Mouse (Mus musculus): ENCODE measurements at regions not wholly inside any gene's neighbourhood (a gene's known extent, or its start where the extent isn't known, plus 50 kb on each side); places are given as distances from the start of the nearest gene placed in this dataset.

- Histone ChIP-seq H3K27ac (no peak overlapping the region), H3K4me3 (no peak overlapping the region)
- DNase-seq (ENCODE audit: low spot score in 2 of 2): no peak
- no peak for TF ChIP-seq CTCF (conservative IDR thresholded peaks at IDR 0.05)
Observed at GRCm38 (mm10) chr14:102722633-102723032, 259.8 kb downstream of the Kctd12 start.

- Histone ChIP-seq H3K4me3 (no peak overlapping the region), H3K27ac (no peak overlapping the region)
- peak; percentile 12 to 15 for DNase-seq (ENCODE audit: low spot score in 2 of 2)
- no peak for TF ChIP-seq CTCF (conservative IDR thresholded peaks at IDR 0.05)
Observed at GRCm38 (mm10) chr14:102718558-102718957, 263.9 kb downstream of the Kctd12 start.

- no peak for DNase-seq (ENCODE audit: low spot score in 2 of 2)
- Histone ChIP-seq H3K4me3 (no peak overlapping the region), H3K27ac (no peak overlapping the region)
- no peak for TF ChIP-seq CTCF (conservative IDR thresholded peaks at IDR 0.05)
Observed at GRCm38 (mm10) chr14:102712600-102712999, 269.8 kb downstream of the Kctd12 start.

GRCm38 (mm10) chr14:102706704-102707336, 275.6 kb downstream of the Kctd12 start:
- TF ChIP-seq CTCF (conservative IDR thresholded peaks at IDR 0.05): no peak
- DNase-seq (ENCODE audit: low spot score in 2 of 2): no peak
- H3K4me3 ChIP-seq: no peak overlapping the region
- H3K27ac ChIP-seq: no peak overlapping the region

- H3K27ac ChIP-seq: no peak overlapping the region
- DNase-seq (ENCODE audit: low spot score in 2 of 2): no peak
- TF ChIP-seq CTCF (conservative IDR thresholded peaks at IDR 0.05): no peak
- no peak overlapping the region for H3K4me3 ChIP-seq
Observed at GRCm38 (mm10) chr14:102701108-102701507, 281.3 kb downstream of the Kctd12 start.

GRCm38 (mm10) chr14:102700457-102700856, 282.0 kb downstream of the Kctd12 start:
- DNase-seq (ENCODE audit: low spot score in 2 of 2): no peak
- Histone ChIP-seq H3K4me3 (no peak overlapping the region), H3K27ac (no peak overlapping the region)
- no peak for TF ChIP-seq CTCF (conservative IDR thresholded peaks at IDR 0.05)

- no peak for TF ChIP-seq CTCF (conservative IDR thresholded peaks at IDR 0.05)
- no peak for DNase-seq (ENCODE audit: low spot score in 2 of 2)
- Histone ChIP-seq H3K4me3 (no peak overlapping the region), H3K27ac (no peak overlapping the region)
Observed at GRCm38 (mm10) chr14:102699015-102699414, 283.4 kb downstream of the Kctd12 start.

GRCm38 (mm10) chr14:102686791-102687190, 295.6 kb downstream of the Kctd12 start:
- DNase-seq (ENCODE audit: low spot score in 2 of 2): no peak
- no peak for TF ChIP-seq CTCF (conservative IDR thresholded peaks at IDR 0.05)
- Histone ChIP-seq H3K4me3 (no peak overlapping the region), H3K27ac (no peak overlapping the region)

- H3K4me3 ChIP-seq: no peak overlapping the region
- no peak for TF ChIP-seq CTCF (conservative IDR thresholded peaks at IDR 0.05)
- no peak for DNase-seq (ENCODE audit: low spot score in 2 of 2)
- no peak overlapping the region for H3K27ac ChIP-seq
Observed at GRCm38 (mm10) chr14:102676582-102676981, 305.9 kb downstream of the Kctd12 start.

- no peak for TF ChIP-seq CTCF (conservative IDR thresholded peaks at IDR 0.05)
- no peak overlapping the region for H3K27ac ChIP-seq
- H3K4me3 ChIP-seq: no peak overlapping the region
Observed at GRCm38 (mm10) chr14:102674635-102675034, 307.8 kb downstream of the Kctd12 start.

GRCm38 (mm10) chr14:102673724-102674123, 308.7 kb downstream of the Kctd12 start:
- Histone ChIP-seq H3K27ac (no peak overlapping the region), H3K4me3 (no peak overlapping the region)
- no peak for TF ChIP-seq CTCF (conservative IDR thresholded peaks at IDR 0.05)
- DNase-seq (ENCODE audit: low spot score in 2 of 2): no peak

More at GRCm38 (mm10) chr14:102674635-102675034, 307.8 kb downstream of the Kctd12 start:
- no peak for DNase-seq (ENCODE audit: low spot score in 2 of 2)

- no peak for TF ChIP-seq CTCF (conservative IDR thresholded peaks at IDR 0.05)
- Histone ChIP-seq H3K4me3 (no peak overlapping the region), H3K27ac (no peak overlapping the region)
- DNase-seq (ENCODE audit: low spot score in 2 of 2): peak in 1 of 2 experiments; percentile 15
Observed at GRCm38 (mm10) chr14:102663240-102663639, 319.2 kb downstream of the Kctd12 start.

GRCm38 (mm10) chr14:102660351-102660750, 322.1 kb downstream of the Kctd12 start:
- no peak for TF ChIP-seq CTCF (conservative IDR thresholded peaks at IDR 0.05)
- no peak for DNase-seq (ENCODE audit: low spot score in 2 of 2)
- H3K27ac ChIP-seq: no peak overlapping the region
- H3K4me3 ChIP-seq: no peak overlapping the region

- Histone ChIP-seq H3K4me3 (no peak overlapping the region), H3K27ac (no peak overlapping the region)
- no peak for DNase-seq (ENCODE audit: low spot score in 2 of 2)
- TF ChIP-seq CTCF (conservative IDR thresholded peaks at IDR 0.05): no peak
Observed at GRCm38 (mm10) chr14:102656235-102656634, 326.2 kb downstream of the Kctd12 start.

Measured in layer of hippocampus, adult 2 months (tissue).